Mouse (Mus musculus) kidney, postnatal 0 days (tissue): ENCODE results near the gene Dnajb4. TPM values are rescaled to one million over a fixed set of nuclear protein-coding genes. Genes with fewer than 3 reads are reported as not detected.

ENCODE experiments used
- ATAC-seq: fragments of 200-750 bp; cut with Nextera tagmentation; replicated peaks from 2 replicates; pipeline ENCODE4 v1.8.0; 2017; ENCODE audit warnings: low read depth, moderate number of reproducible peaks, moderate TSS enrichment, moderate library complexity; ENCODE audit not compliant: low FRiP score
- DNase-seq: peaks from one replicate; pipeline ENCODE4 v3.0.0-alpha.2; 2016; ENCODE audit warnings: low spot score
- H3K27ac ChIP-seq: fragments of 300-500 bp; sonication (generic); 2 replicates; pipeline ENCODE4 v1.5.1; 2014; ENCODE audit warnings: mild to moderate bottlenecking
- H3K27me3 ChIP-seq: fragments of 300-500 bp; sonication (generic); 2 replicates; pipeline ENCODE4 v1.6.1; 2014; ENCODE audit warnings: low read length, mixed read lengths; ENCODE audit not compliant: insufficient read depth
- H3K36me3 ChIP-seq: fragments of 300-500 bp; sonication (generic); 2 replicates; pipeline ENCODE4 v1.6.1; 2014; ENCODE audit warnings: low read length, mixed read lengths; ENCODE audit not compliant: insufficient read depth
- H3K4me1 ChIP-seq: fragments of 300-500 bp; sonication (generic); replicated peaks from 2 replicates; pipeline ENCODE4 v1.6.1; 2014; ENCODE audit warnings: antibody characterized with exemption, low read length, mixed read lengths; ENCODE audit not compliant: insufficient read depth
- H3K4me2 ChIP-seq: fragments of 300-500 bp; sonication (generic); 2 replicates; pipeline ENCODE4 v1.6.1; 2014; ENCODE audit warnings: mild to moderate bottlenecking, low read length, moderate library complexity, mixed read lengths
- H3K4me3 ChIP-seq: fragments of 300-500 bp; sonication (generic); replicated peaks from 2 replicates; pipeline ENCODE4 v1.5.1; 2014; ENCODE audit warnings: low read depth, low read length
- H3K9ac ChIP-seq: fragments of 300-500 bp; sonication (generic); 2 replicates; pipeline ENCODE4 v1.6.1; 2014; ENCODE audit warnings: low read depth, low read length
- H3K9me3 ChIP-seq: fragments of 300-500 bp; sonication (generic); replicated peaks from 2 replicates; pipeline ENCODE4 v1.6.1; 2016; ENCODE audit warnings: low read length, inconsistent platforms, mixed read lengths
- CTCF ChIP-seq: IDR thresholded peaks from 2 replicates; pipeline ENCODE4 v1.5.1; 2016; ENCODE audit warnings: antibody characterized with exemption, low read depth, mild to moderate bottlenecking, moderate library complexity
- WGBS: fragments of 180-500 bp; shearing (Covaris S2); extraction: QIAGEN DNeasy Blood & Tissue Kit; methylation state at CpG from one replicate; pipeline ENCODE4 v1.1.7; 2014; 5-methylcytosine and 5-hydroxymethylcytosine counted together
- polyA plus RNA-seq: library from polyadenylated mRNA; unstranded; fragments of >200 nt; fragmentation: Nextera tagmentation; extraction: Ambion mirVana; gene quantifications from 2 replicates; pipeline ENCODE4 v1.2.1, GENCODE M21; 2015

Dnajb4 gene
- polyA plus RNA-seq, 1 experiment from 2014 or later = 32.5 TPM

GRCm38 (mm10) chr3:152186106-152186505 lies 24.0 kb downstream of the Dnajb4 start:
- Histone ChIP-seq H3K4me3 (no peak overlapping the region), H3K4me2 (no peak overlapping the region), H3K27me3 (no peaks in the 10 kb centered on the region), H3K27ac (no peak overlapping the region), H3K4me1 (peaks cover 12% of the 10 kb centered on the region; the same call in 1 of the 2 replicates), H3K36me3 (peaks cover 8% of the 10 kb centered on the region; the same call in 1 of the 2 replicates), H3K9me3 (no peaks in the 10 kb centered on the region), H3K9ac (no peak overlapping the region)
- 81% methylated on average over 6 of the region's 6 CpGs for WGBS
- DNase-seq (no peak), ATAC-seq (no peak)
- no peak for TF ChIP-seq CTCF

GRCm38 (mm10) chr3:152183522-152183921 lies 26.6 kb downstream of the Dnajb4 start:
- no peak for DNase-seq
- no peak for ATAC-seq
- Histone ChIP-seq H3K4me2 (no peak overlapping the region), H3K9ac (no peak overlapping the region), H3K27ac (no peak overlapping the region), H3K4me1 (0 out of 2 replicates have a peak, but pooled peaks cover 3% of the 10 kb centered on the region), H3K4me3 (no peak overlapping the region), H3K36me3 (peaks cover 8% of the 10 kb centered on the region; the same call in 1 of the 2 replicates), H3K27me3 (no peaks in the 10 kb centered on the region), H3K9me3 (no peaks in the 10 kb centered on the region)
- no peak for TF ChIP-seq CTCF
- 70% methylated on average over 9 of the region's 9 CpGs for WGBS

GRCm38 (mm10) chr3:152180624-152181023 lies 29.5 kb downstream of the Dnajb4 start:
- Histone ChIP-seq H3K4me3 (no peak overlapping the region), H3K9ac (no peak overlapping the region), H3K27ac (no peak overlapping the region), H3K4me1 (0 out of 2 replicates have a peak, but pooled peaks cover 3% of the 10 kb centered on the region), H3K36me3 (0 out of 2 replicates have a peak, but pooled peaks cover 5% of the 10 kb centered on the region), H3K9me3 (no peaks in the 10 kb centered on the region), H3K4me2 (no peak overlapping the region), H3K27me3 (no peaks in the 10 kb centered on the region)
- no peak for ATAC-seq
- no peak for DNase-seq
- WGBS = 85% methylated on average over 4 of the region's 4 CpGs
- no peak for TF ChIP-seq CTCF

- Histone ChIP-seq H3K27me3 (no peaks in the 10 kb centered on the region), H3K4me3 (no peak overlapping the region), H3K4me2 (no peak overlapping the region), H3K9me3 (no peaks in the 10 kb centered on the region), H3K9ac (no peak overlapping the region), H3K27ac (no peak overlapping the region), H3K36me3 (0 out of 2 replicates have a peak, but pooled peaks cover 5% of the 10 kb centered on the region), H3K4me1 (0 out of 2 replicates have a peak, but pooled peaks cover 3% of the 10 kb centered on the region)
- no peak for TF ChIP-seq CTCF
- 15% methylated on average over 1 of the region's 1 CpGs for WGBS
- no peak for DNase-seq
- ATAC-seq = no peak
Measured at GRCm38 (mm10) chr3:152179285-152179684, 30.8 kb downstream of the Dnajb4 start.

- ATAC-seq (no peak), DNase-seq (no peak)
- H3K36me3 ChIP-seq = 0 out of 2 replicates have a peak, but pooled peaks cover 5% of the 10 kb centered on the region
- H3K27me3 ChIP-seq = no peaks in the 10 kb centered on the region
- no peak overlapping the region for H3K4me2 ChIP-seq
- no peak overlapping the region for H3K9ac ChIP-seq
- H3K4me1 ChIP-seq = 0 out of 2 replicates have a peak, but pooled peaks cover 3% of the 10 kb centered on the region
- no peaks in the 10 kb centered on the region for H3K9me3 ChIP-seq
- no peak overlapping the region for H3K4me3 ChIP-seq
- 70% methylated on average over 4 of the region's 4 CpGs for WGBS
- TF ChIP-seq CTCF = no peak
- H3K27ac ChIP-seq = no peak overlapping the region
Measured at GRCm38 (mm10) chr3:152178816-152179215, 31.3 kb downstream of the Dnajb4 start.

GRCm38 (mm10) chr3:152172322-152172935 lies 37.7 kb downstream of the Dnajb4 start:
- no peaks in the 10 kb centered on the region for H3K36me3 ChIP-seq
- DNase-seq (no peak), ATAC-seq (no peak)
- no peak overlapping the region for H3K4me2 ChIP-seq
- WGBS = 61% methylated on average over 7 of the region's 7 CpGs
- H3K4me3 ChIP-seq = no peak overlapping the region
- no peaks in the 10 kb centered on the region for H3K9me3 ChIP-seq
- H3K27me3 ChIP-seq = no peaks in the 10 kb centered on the region
- no peak overlapping the region for H3K9ac ChIP-seq
- H3K4me1 ChIP-seq = peaks cover 5% of the 10 kb centered on the region; the same call in 1 of the 2 replicates
- no peak for TF ChIP-seq CTCF
- no peak overlapping the region for H3K27ac ChIP-seq
